Mouse (Mus musculus) thymus, adult 2 months (tissue): Measurements from ENCODE around the gene Tnn.

ENCODE experiments used
- CTCF ChIP-seq: fragments of 200-500 bp; IDR thresholded peaks from 2 replicates; pipeline ENCODE4 v1.5.1; 2012; ENCODE audit warnings: mild to moderate bottlenecking, control low read depth, low read length, moderate library complexity, borderline replicate concordance; ENCODE audit not compliant: control insufficient read depth, poor library complexity, insufficient read depth; ENCODE audit errors: extremely low read depth
- POLR2A ChIP-seq: fragments of 200-500 bp; IDR thresholded peaks from 2 replicates; pipeline ENCODE4 v1.6.1; 2012; ENCODE audit warnings: mild to moderate bottlenecking, low read length, control low read depth, moderate library complexity; ENCODE audit not compliant: control insufficient read depth, poor library complexity, insufficient read depth; ENCODE audit errors: extremely low read depth

- TF ChIP-seq POLR2A (no peak), CTCF (no peak)
Observed at GRCm38 (mm10) chr1:160145606-160146005, 7.8 kb downstream of the Tnn start.
